Mouse (Mus musculus) gastrocnemius, adult 18-20 months (tissue): ENCODE data around the gene Krt90. TPM values are rescaled to one million over a fixed set of nuclear protein-coding genes. Genes with fewer than 3 reads are reported as not detected.

Experiments
- DNase-seq: peaks from one replicate; pipeline ENCODE4 v3.0.0; 2021; ENCODE audit warnings: low spot score
- long read RNA-seq, 2 experiments: library from polyadenylated mRNA; stranded (forward); transcript quantifications; one replicate each; pipeline ENCODE4 v2.0.0; 2021
- total RNA-seq, 2 experiments: library from RNA; stranded (reverse); gene quantifications; 2 replicates each; pipeline ENCODE4 v1.2.3; 2021

Krt90 gene
- not detected for total RNA-seq
- long read RNA-seq, experiment 1, result 0 reads
- long read RNA-seq, experiment 2, result 0 reads

GRCm38 (mm10) chr15:101562850-101563249 is at the start of gene Krt90:
TSS of gene Krt90 (minus strand) at chr15:101562950.
- no peak for DNase-seq

DNA sequence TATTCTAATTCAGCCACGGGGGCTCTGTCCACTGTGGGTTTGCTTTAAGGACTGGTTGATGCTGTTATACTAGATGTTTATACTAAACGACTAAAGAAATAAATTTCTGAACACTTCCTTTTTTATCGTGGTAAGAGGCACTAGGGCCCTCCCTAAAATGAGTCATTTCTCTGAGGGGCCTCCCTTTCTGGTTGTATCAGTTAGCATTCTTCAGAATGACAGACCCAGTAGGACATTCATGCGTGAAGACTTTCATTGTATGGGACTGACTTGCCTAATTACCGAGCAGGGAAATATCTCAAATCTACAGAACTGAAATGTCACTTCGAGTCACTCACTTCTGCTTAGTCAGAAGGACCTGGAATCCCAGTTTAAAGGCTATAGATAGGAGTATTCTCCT is 36.4 kb upstream of the Krt90 start:
- DNase-seq, result no peak

- DNase-seq, result no peak
These were observed 25.5 kb upstream of the Krt90 start for GRCm38 (mm10) chr15:101588216-101588615.

- DNase-seq, result no peak
These were observed 21.7 kb upstream of the Krt90 start for GRCm38 (mm10) chr15:101584456-101584855.

DNA sequence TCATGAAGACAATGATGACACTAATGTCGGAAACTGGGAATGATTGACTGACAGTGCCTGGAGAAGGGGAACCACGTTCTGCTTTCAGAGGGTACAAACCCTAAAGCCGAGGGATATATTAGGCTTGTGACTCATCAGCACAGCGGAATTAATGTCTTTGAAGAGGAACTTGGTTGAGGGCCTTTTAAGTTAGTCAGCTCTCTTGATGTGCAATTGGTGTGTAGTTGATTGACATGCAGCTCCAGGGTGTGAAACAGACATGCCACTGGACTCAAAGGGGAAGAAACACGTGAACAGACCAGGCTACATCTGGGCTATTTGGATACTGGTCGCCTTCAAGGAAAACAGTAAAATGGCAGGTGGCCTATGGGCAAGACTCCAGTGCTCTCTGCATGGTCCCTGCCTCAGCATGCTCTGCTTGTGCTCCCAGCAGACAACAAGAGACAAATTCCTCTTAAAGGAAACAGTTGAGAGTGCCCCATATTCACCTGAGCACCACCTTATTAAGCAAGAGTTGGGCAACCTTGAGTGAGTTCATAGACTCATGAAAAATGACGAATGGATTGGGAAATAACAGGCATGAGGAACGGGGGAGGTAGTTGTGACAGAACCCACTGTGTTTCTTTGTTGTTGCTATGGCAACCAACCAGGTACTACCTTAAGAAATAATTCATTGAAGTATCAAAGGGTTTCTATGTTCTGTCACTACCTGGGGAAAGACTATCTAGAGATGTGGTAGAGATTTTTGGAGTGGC is 20.6 kb upstream of the Krt90 start:
- DNase-seq, result no peak

DNA sequence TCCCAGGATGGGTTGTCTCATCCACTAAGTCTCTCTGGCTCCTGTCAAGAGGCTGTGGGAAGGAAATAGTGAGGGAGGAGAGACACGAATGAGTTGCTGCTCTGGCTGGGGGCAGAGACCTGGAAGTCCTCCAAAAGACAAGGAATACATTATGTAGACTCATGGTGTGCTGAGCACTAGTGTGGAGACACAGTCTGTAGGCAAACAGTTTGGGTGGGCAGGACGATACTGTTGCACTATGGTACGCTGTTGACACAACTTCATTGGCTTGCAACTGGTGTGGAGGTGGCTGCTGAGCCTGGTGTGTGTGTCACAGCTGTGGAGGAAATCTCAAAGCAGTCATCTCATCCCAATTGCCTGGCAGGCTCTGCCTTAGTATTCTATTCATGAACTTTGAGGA is 19.0 kb upstream of the Krt90 start:
- no peak for DNase-seq

GRCm38 (mm10) chr15:101575506-101575905 is 12.8 kb upstream of the Krt90 start:
- DNase-seq, result no peak

DNA sequence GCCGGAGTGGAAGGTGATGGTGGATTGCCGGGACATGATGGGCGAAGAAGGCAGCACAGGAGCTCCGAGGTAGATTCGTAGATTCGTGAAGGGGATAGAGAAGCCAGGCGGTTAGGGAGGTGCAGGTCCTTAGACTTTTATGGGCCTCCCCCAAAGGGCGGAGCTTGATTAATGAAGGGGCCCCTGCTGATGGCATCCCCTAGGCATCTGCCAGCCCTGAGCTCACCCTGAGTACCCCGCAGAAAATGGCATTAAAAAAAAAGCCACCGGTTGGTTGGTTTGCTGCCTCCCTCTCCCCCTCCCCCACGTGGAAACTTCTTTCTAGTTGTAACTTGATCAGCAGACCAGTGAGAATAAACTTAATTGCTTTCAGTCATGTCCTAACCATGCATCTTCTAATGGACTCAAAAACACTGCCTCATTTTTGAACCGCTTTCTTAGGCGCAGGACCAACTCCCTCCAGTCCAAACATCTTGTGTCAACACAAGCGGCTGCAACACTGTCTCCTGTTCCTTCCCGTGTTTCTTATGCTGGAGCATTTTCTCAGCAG is 11.1 kb upstream of the Krt90 start, which contains the start of gene Krt75:
TSS of gene Krt75 (minus strand) at position 109 of the 550 bp plus-strand sequence.
- no peak for DNase-seq

DNA sequence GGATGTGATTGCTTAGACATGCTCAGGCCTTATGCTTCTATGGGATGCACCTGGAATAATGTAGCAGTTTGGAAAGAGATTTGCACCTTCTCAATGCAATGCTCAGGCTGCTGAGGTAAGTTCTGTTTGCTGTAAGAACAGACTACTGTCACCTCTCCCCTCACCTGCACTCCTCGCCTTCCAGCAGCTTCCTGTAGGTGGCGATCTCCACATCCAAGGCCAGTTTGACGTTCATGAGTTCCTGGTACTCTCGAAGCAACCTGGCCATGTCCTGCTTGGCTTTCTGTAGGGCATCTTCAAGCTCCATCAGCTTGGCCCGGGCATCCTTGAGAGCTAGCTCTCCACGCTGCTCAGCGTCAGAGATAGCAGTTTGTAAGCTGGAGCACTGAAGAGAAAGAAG is 5.0 kb upstream of the Krt90 start:
- DNase-seq, result no peak

GRCm38 (mm10) chr15:101558034-101558646 is 4.6 kb downstream of the Krt90 start:
- DNase-seq, result no peak

DNA sequence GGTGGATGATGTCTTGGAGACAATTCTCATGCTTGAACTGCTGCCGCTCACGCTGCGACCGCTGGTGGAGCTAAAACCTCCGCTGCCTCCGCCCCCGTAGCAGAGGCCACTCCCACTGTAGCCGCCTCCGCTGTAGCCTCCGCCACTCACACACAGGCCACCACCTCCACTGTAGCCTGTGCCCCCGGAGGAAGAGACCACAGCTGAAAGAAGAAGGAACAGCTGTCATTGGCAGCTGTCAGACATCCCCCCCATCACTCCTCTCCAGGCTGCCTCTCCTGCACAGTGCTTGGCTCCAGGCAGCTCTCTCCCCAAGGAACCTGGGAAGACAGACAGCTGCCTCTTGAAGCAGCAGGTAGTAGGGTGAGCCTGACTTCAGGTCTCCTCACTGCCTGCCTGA is 9.6 kb downstream of the Krt90 start:
- DNase-seq, result no peak

- no peak for DNase-seq
These were observed 10.6 kb downstream of the Krt90 start for GRCm38 (mm10) chr15:101552188-101552587.

- no peak for DNase-seq
These were observed 12.2 kb downstream of the Krt90 start, which contains the start of gene Krt82 for GRCm38 (mm10) chr15:101550567-101550966. TSS of gene Krt82 (minus strand) at chr15:101550667.

GRCm38 (mm10) chr15:101544478-101544877 is 18.3 kb downstream of the Krt90 start:
- DNase-seq, result no peak

DNA sequence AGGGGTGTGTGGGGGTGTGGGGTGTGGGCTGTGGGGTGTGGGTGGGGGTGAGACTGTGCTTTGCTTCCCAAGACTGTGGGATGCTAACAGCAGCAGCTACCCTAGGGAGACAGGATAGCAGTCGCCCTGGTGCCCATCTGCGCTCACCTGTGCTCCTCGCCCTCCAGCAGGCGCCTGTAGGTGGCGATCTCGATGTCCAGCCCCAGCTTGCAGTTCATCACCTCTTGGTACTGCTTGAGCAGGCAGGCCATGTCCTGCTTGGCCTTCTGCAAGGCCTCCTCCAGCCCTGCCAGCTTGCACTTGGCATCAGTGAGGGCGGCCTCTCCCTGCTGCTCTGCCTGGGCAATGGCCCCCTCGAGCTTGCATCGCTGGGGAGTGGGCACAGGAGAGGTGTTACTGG is 20.2 kb downstream of the Krt90 start:
- DNase-seq, result no peak

DNA sequence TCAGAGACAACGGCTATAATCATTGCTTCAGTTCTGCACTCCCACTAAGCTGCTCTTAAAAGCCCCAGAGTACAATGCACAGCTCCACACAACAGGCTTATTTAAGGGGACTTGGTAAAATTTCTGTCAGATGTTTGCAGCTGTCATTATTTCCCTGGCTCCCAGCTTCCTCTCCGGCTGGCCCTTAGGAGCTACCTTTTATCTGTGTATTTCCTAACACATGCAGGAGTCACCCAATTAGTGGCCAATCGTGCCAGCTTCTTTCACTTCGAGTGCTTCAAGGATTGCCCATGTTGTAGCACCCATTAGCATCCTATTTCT is 24.2 kb downstream of the Krt90 start:
- no peak for DNase-seq

- no peak for DNase-seq
These were observed 24.7 kb downstream of the Krt90 start for GRCm38 (mm10) chr15:101537864-101538579.

DNA sequence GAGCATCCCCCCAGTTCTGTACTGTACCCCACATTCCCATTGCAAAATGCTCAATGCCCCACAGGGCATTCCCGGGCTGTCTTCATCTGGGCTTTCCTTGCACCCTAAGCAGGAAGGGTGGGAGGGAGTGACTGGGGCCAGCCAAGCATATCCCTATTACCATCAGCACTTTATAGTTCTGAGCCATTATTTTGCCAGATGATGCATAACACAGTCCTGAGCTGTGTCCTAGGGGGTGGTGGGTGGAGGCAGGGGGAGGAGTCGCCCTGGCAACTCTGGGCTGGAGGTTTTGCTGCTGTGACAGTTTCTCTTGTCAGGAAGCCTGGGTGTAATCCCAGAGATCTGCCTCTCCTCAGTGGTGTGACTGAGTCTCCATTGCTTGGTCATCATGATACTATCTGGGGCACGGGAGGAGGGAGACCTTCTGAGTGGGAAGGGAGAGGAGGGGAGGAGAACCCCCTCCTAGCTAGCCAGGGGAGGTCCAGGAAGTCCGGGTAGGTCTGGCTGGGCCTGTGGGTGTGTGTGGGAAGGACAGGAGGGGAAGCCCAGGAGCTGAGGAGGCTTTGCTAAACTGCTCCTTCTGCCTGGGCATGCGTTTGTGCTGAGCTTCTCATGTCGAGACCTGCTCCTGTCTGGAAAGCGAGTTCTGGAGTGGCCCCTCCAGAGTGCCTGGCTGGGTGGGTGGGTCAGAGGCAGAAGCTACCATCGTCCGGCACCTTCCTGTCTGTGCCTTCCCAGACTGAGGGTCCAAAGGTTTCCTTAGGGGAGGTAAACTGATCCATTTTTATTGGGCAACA is 26.5 kb downstream of the Krt90 start:
- no peak for DNase-seq

DNA sequence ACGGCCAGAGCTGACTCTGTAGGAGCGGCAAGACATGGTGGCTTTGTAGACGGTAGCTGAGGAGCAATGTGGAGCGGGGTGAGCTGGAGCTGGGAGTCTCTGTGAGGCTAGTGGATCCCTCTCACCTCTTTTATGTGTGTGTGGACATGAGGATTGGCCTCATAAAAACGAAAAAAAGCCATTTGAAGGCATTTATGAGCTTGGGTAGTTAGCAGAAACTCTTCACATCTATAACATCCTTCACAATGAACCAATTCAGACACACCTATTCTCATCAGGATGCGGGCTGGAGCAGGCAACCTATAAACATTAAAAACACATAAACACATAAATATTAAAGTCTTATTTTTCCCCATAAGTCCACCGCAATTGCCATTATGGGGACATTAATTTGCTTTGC is 30.0 kb downstream of the Krt90 start, which contains the start of gene Krt84:
TSS of gene Krt84 (minus strand) at position 101 of the 400 bp plus-strand sequence.
- DNase-seq, result no peak

GRCm38 (mm10) chr15:101522556-101523232 is 40.1 kb downstream of the Krt90 start:
- no peak for DNase-seq

DNA sequence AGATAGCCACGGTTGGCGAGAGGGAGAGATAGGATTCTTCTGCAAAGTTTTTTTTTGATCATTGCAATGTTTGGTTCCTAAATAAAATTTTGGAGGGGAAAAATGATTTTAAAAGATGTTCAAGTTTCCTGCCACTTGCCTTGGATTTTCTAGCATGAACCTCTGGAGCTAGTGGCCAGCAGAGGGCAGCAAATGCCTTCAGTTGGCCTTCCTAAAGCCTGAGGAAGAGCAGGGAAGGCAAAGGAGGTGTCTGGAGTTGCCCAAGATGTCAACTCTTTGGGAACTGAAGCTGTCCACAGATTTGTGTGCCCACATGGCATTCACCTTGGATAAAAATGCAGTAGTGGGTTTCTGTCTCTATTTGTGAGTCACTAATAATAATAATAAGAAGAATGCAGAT is 43.0 kb downstream of the Krt90 start:
- DNase-seq, result peak; percentile 69
